Mouse (Mus musculus) limb, embryonic 11.5 days (tissue): ENCODE measurements around the gene Commd1. TPM values are rescaled to one million over a fixed set of nuclear protein-coding genes. Genes with fewer than 3 reads are reported as not detected.

Source experiments
- ATAC-seq: fragments of 200-750 bp; cut with Nextera tagmentation; 2 replicates; pipeline ENCODE4 v1.8.0; 2017; ENCODE audit warnings: low read depth; ENCODE audit not compliant: insufficient number of reproducible peaks, low FRiP score, low TSS enrichment
- DNase-seq: peaks from one replicate; pipeline ENCODE4 v3.0.0-alpha.2; 2015; ENCODE audit warnings: low spot score
- H3K27ac ChIP-seq: fragments of 300-500 bp; sonication (generic); replicated peaks from 2 replicates; pipeline ENCODE4 v1.5.1; 2014; ENCODE audit warnings: low read depth, mild to moderate bottlenecking, low read length
- H3K27me3 ChIP-seq: fragments of 300-500 bp; sonication (generic); 2 replicates; pipeline ENCODE4 v1.6.1; 2014; ENCODE audit warnings: mild to moderate bottlenecking, low read length, mixed read lengths; ENCODE audit not compliant: control insufficient read depth, insufficient read depth
- H3K36me3 ChIP-seq: fragments of 300-500 bp; sonication (generic); 2 replicates; pipeline ENCODE4 v1.6.1; 2014; ENCODE audit warnings: mild to moderate bottlenecking, low read length, moderate library complexity, mixed read lengths; ENCODE audit not compliant: control insufficient read depth, insufficient read depth
- H3K4me1 ChIP-seq: fragments of 300-500 bp; sonication (generic); 2 replicates; pipeline ENCODE4 v1.6.1; 2014; ENCODE audit warnings: low read length, mixed read lengths; ENCODE audit not compliant: control insufficient read depth, insufficient read depth
- H3K4me2 ChIP-seq: fragments of 300-500 bp; sonication (generic); 2 replicates; pipeline ENCODE4 v1.6.1; 2014; ENCODE audit warnings: low read depth, mild to moderate bottlenecking, moderate library complexity; ENCODE audit not compliant: severe bottlenecking
- H3K4me3 ChIP-seq: fragments of 300-500 bp; sonication (generic); 2 replicates; pipeline ENCODE4 v1.5.1; 2014; ENCODE audit warnings: low read depth, low read length
- H3K9ac ChIP-seq: fragments of 300-500 bp; sonication (generic); 2 replicates; pipeline ENCODE4 v1.6.1; 2014; ENCODE audit warnings: mild to moderate bottlenecking, low read length
- H3K9me3 ChIP-seq: fragments of 300-500 bp; sonication (generic); 2 replicates; pipeline ENCODE4 v1.6.1; 2016; ENCODE audit warnings: low read length; ENCODE audit not compliant: control insufficient read depth
- WGBS: fragments of 180-500 bp; shearing (Covaris S2); extraction: QIAGEN DNeasy Blood & Tissue Kit; methylation state at CpG from one replicate; pipeline ENCODE4 v1.1.7; 2014; 5-methylcytosine and 5-hydroxymethylcytosine counted together
- polyA plus RNA-seq: library from polyadenylated mRNA; unstranded; fragments of >200 nt; fragmentation: Nextera tagmentation; extraction: Ambion mirVana; gene quantifications from 2 replicates; pipeline ENCODE4 v1.2.1, GENCODE M21; 2014

Commd1 gene
- polyA plus RNA-seq, 1 experiment from 2014 or later, result 417 TPM

DNA sequence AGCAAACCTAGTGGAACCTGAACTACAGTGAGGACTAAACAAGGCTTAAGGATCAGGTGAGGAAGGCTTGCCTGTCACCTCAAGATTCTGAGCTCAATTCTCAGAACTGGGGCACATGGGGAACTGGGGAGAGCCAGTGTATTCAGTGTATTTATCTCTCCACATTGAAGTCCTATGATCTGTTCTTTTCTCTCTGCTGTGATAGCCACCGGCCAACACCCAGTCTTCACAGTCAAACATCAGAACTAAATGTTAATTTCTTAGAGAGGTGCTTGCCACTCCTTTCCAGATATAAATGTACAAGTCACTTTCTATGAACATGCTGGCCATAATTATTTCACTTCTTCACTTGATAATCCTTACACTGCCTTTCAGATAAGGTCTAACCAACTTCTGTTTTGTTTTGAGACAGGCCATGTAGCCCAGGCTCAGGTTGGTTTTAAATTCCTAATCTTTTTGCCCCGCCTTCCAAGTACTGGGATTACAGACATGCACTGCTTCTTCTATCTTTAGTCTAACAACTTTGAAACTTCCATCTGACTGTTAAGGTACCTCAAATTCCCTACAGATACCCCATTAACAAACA lies 50.8 kb downstream of the Commd1 start:
- no peak overlapping the region for H3K4me2 ChIP-seq
- no peaks in the 10 kb centered on the region for H3K4me1 ChIP-seq
- no peak overlapping the region for H3K4me3 ChIP-seq
- no peak overlapping the region for H3K9ac ChIP-seq
- no peaks in the 10 kb centered on the region for H3K36me3 ChIP-seq
- H3K27ac ChIP-seq, result no peak overlapping the region
- 81% methylated on average over 2 of the region's 2 CpGs for WGBS
- no peaks in the 10 kb centered on the region for H3K27me3 ChIP-seq
- DNase-seq, result no peak
- no peaks in the 10 kb centered on the region for H3K9me3 ChIP-seq
- ATAC-seq, result no peak

DNA sequence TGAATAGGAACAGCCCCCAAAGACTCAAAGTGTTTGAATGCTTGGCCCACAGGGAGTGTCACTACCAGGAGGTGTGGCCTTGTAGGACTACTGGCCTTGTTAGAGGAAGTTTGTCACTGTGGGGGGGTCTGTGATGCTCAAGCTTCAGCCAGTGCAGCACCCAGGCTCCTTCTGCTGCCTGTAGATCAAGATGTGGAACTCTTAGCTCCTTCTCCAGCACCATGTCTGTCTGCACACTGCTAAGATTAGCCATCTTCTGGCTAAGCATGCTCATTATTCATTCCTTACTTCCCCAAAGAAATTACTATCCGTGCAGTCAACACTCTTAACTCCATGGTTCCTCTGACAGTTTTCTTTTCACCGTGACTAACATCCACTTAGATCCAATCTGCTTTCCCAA lies 52.1 kb downstream of the Commd1 start:
- Histone ChIP-seq H3K4me2 (no peak overlapping the region), H3K9ac (no peak overlapping the region), H3K27ac (no peak overlapping the region), H3K36me3 (no peaks in the 10 kb centered on the region), H3K4me1 (no peaks in the 10 kb centered on the region), H3K4me3 (no peak overlapping the region), H3K9me3 (no peaks in the 10 kb centered on the region), H3K27me3 (no peaks in the 10 kb centered on the region)
- no peak for DNase-seq
- no peak for ATAC-seq
- WGBS, result 85% methylated on average over 2 of the region's 2 CpGs

DNA sequence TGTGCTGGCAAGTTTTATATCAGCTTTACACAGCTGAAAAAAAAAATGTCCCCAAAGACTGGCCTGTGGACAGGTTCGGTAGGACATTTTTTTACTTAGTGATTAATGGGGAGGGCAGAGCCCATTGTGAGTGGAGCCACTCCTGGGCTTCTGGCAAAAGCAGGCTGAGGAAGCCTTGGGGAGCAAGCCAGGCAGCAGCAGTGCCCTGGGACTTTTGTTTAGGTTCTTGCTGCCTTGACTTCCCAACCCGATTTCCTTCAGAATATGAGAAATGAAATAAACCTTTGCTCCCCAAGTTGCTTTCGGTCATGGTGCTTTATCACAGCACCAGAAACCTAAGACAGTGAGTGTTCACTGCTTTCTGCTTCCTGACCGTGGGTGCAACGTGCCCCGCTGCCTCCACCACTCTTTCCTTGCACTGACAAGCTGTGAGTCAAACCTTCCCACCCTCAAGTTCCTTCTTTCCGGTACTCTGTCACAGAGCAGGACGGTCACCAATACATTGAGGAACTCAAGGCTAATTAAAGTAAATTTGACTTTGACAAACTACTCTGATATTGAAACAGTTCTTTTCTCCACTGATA lies 53.5 kb downstream of the Commd1 start:
- Histone ChIP-seq H3K27ac (no peak overlapping the region), H3K9ac (no peak overlapping the region), H3K4me2 (no peak overlapping the region), H3K4me3 (no peak overlapping the region), H3K27me3 (no peaks in the 10 kb centered on the region), H3K9me3 (no peaks in the 10 kb centered on the region), H3K36me3 (no peaks in the 10 kb centered on the region), H3K4me1 (no peaks in the 10 kb centered on the region)
- 85% methylated on average over 8 of the region's 8 CpGs for WGBS
- DNase-seq (no peak), ATAC-seq (no peak)

DNA sequence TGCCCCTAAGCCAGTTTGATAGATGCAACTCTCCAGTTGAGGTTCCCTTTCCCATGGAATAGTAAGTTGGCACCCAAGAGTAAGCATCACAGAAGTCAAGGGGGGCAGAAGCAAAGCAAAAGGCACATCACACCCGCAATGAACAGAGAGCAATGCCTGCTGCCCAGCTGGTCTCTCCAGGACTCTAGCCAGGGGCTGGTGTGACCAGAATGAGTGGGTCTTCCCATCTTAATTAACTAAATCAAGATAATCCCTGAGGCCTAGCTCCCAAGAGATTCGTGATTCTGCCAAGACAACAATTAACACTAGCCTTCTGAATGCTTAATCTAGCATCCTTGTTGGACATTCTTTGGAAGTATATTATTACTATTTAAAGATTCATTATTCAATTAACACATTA lies 58.6 kb downstream of the Commd1 start:
- Histone ChIP-seq H3K4me2 (no peak overlapping the region), H3K4me3 (no peak overlapping the region), H3K27me3 (no peaks in the 10 kb centered on the region), H3K27ac (no peak overlapping the region), H3K9me3 (no peaks in the 10 kb centered on the region), H3K36me3 (no peaks in the 10 kb centered on the region), H3K4me1 (no peaks in the 10 kb centered on the region), H3K9ac (no peak overlapping the region)
- WGBS, result 85% methylated on average over 2 of the region's 2 CpGs
- DNase-seq, result no peak
- no peak for ATAC-seq

DNA sequence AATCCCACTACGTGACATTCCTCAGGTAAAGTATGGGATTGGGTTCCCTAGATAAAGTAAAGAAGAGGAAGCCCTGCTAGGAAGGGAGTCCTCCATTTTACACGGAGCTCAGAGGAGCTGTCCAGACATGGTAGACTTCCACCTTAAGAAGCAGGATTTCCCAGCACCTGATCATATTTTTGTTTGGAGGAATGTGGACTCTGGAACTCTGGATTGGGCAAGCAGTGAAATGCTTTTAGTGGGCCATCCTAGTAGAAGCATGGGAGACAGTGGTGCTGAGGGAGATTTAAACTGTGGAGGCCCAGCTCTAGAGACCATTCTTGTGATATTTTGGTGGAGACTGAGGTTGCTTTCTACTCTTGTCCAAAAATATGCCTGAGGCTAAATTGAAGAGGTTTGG lies 59.6 kb downstream of the Commd1 start:
- ATAC-seq, result no peak
- H3K9ac ChIP-seq, result no peak overlapping the region
- WGBS, result 86% methylated on average over 2 of the region's 2 CpGs
- H3K4me3 ChIP-seq, result no peak overlapping the region
- H3K9me3 ChIP-seq, result no peaks in the 10 kb centered on the region; the same call in 1 of the 2 replicates
- no peaks in the 10 kb centered on the region for H3K27me3 ChIP-seq
- H3K36me3 ChIP-seq, result no peaks in the 10 kb centered on the region
- no peaks in the 10 kb centered on the region for H3K4me1 ChIP-seq
- DNase-seq, result no peak
- H3K4me2 ChIP-seq, result no peak overlapping the region
- H3K27ac ChIP-seq, result no peak overlapping the region

DNA sequence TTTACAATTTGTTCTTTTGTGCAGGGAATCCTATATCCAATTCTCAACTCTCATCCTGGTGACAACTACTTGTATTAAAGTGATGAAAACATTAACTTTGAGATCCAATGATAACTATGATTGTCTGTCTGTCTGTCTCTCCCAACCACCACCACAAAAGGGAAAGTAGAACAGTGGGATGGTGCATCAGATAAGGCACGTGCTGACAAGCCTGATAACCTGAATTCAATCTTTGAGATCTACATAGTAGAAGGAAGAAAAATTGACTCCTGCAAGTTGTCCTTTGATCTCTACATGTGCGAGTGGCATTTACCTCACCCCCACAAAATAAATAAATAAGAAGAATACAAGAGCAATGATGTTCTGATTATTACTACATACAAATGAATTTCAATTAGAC lies 62.8 kb downstream of the Commd1 start:
- Histone ChIP-seq H3K27ac (no peak overlapping the region), H3K9ac (no peak overlapping the region), H3K36me3 (no peaks in the 10 kb centered on the region), H3K9me3 (no peaks in the 10 kb centered on the region; the same call in 1 of the 2 replicates), H3K4me3 (no peak overlapping the region), H3K4me1 (no peaks in the 10 kb centered on the region), H3K27me3 (no peaks in the 10 kb centered on the region), H3K4me2 (no peak overlapping the region)
- DNase-seq, result no peak
- no peak for ATAC-seq
- 79% methylated on average over 2 of the region's 2 CpGs for WGBS

DNA sequence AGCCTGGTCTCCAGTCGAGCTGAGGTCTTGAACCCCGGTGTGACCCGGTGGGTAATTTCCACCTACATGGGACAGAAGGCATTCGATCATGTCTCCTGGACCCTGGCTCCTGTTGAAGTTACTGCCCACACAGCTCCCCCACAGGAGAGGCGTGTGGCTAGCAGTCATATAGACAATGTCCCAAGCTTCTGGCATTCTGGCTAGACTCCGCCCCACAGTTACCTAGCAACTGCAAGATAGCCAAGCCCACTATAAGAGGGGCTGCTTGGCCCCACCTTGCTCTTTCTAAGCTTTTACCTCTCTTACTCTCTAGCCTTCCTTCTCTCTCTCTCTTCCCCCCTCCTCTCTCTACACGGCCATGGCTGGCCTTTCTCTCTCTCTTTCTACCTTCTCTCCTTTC lies 64.4 kb downstream of the Commd1 start:
- ATAC-seq, result no peak
- Histone ChIP-seq H3K9me3 (no peaks in the 10 kb centered on the region; the same call in 1 of the 2 replicates), H3K36me3 (no peaks in the 10 kb centered on the region), H3K4me2 (no peak overlapping the region), H3K27ac (no peak overlapping the region), H3K4me1 (no peaks in the 10 kb centered on the region), H3K27me3 (no peaks in the 10 kb centered on the region), H3K4me3 (no peak overlapping the region), H3K9ac (no peak overlapping the region)
- DNase-seq, result no peak
- 91% methylated on average over 7 of the region's 7 CpGs for WGBS

DNA sequence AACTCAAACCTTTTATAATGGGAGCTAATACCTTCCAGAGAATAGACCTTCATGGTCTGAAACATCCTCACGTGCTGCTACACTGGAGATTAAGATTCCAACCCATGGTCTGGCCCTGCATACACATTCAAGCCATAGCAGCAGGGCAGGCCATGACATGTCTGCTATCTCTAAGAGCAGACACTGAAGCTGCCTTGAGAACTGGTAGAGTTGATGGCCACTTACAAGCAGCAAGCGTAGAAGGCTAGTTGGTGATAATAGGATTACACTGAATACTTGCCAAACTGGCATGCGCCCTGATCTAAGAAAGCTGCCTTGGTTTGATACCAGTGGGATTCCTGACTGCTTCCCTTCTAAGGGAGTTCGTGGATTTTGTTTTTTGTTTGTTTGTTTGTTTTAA lies 68.4 kb downstream of the Commd1 start:
- no peak for ATAC-seq
- H3K4me2 ChIP-seq, result no peak overlapping the region
- no peaks in the 10 kb centered on the region for H3K27me3 ChIP-seq

DNA sequence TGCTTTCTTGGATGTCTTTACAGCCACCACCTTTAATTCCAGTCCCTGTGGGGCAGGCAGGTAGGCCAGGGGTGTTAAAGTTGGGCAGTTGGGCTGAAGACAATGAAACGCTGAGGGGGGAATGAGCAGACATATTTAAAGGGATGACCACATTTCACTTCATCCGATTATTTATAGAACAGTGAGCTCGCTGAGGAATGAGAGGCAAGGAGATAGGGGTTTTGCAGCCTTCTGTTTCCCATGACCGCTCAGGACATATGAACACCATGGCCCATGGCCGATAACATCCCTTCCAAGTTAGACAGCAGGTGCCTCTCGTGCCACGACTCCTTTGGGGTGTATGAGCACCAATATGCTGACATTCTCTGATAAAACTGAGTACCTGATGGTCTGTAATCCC lies 70.4 kb downstream of the Commd1 start:
- no peak overlapping the region for H3K27ac ChIP-seq
- H3K4me3 ChIP-seq, result no peak overlapping the region
- H3K9ac ChIP-seq, result no peak overlapping the region
- no peaks in the 10 kb centered on the region for H3K4me1 ChIP-seq
- H3K4me2 ChIP-seq, result no peak overlapping the region
- no peaks in the 10 kb centered on the region for H3K27me3 ChIP-seq
- H3K9me3 ChIP-seq, result no peaks in the 10 kb centered on the region
- WGBS, result 96% methylated on average over 7 of the region's 7 CpGs
- no peaks in the 10 kb centered on the region for H3K36me3 ChIP-seq
- DNase-seq (no peak), ATAC-seq (no peak)

More for the DNA sequence above, 68.4 kb downstream of the Commd1 start:
- Histone ChIP-seq H3K9me3 (no peaks in the 10 kb centered on the region; the same call in 1 of the 2 replicates), H3K27ac (no peak overlapping the region), H3K4me1 (no peaks in the 10 kb centered on the region), H3K4me3 (no peak overlapping the region), H3K36me3 (no peaks in the 10 kb centered on the region), H3K9ac (no peak overlapping the region)
- 86% methylated on average over 4 of the region's 4 CpGs for WGBS
- DNase-seq, result no peak
